Mouse (Mus musculus) midbrain, embryonic 15.5 days (tissue): Measurements from ENCODE around the gene Nectin4. TPM values are rescaled to one million over a fixed set of nuclear protein-coding genes. Genes with fewer than 3 reads are reported as not detected.

Experiments used
- ATAC-seq: fragments of 200-750 bp; cut with Nextera tagmentation; replicated peaks from 2 replicates; pipeline ENCODE4 v1.8.0; 2017; ENCODE audit warnings: moderate TSS enrichment
- H3K27ac ChIP-seq: fragments of 300-500 bp; sonication (generic); 2 replicates; pipeline ENCODE4 v1.5.1; 2015; ENCODE audit warnings: mild to moderate bottlenecking, inconsistent platforms
- H3K27me3 ChIP-seq: fragments of 300-500 bp; sonication (generic); replicated peaks from 2 replicates; pipeline ENCODE4 v1.6.1; 2015; ENCODE audit warnings: inconsistent platforms
- H3K36me3 ChIP-seq: fragments of 300-500 bp; sonication (generic); replicated peaks from 2 replicates; pipeline ENCODE4 v1.6.1; 2015; ENCODE audit warnings: inconsistent platforms
- H3K4me1 ChIP-seq: fragments of 300-500 bp; sonication (generic); 2 replicates; pipeline ENCODE4 v1.6.1; 2015; ENCODE audit warnings: inconsistent platforms
- H3K4me2 ChIP-seq: fragments of 300-500 bp; sonication (generic); 2 replicates; pipeline ENCODE4 v1.6.1; 2015; ENCODE audit warnings: inconsistent platforms, mild to moderate bottlenecking, moderate library complexity
- H3K4me3 ChIP-seq: fragments of 300-500 bp; sonication (generic); 2 replicates; pipeline ENCODE4 v1.5.1; 2015; ENCODE audit warnings: mild to moderate bottlenecking, inconsistent platforms
- H3K9ac ChIP-seq: fragments of 300-500 bp; sonication (generic); 2 replicates; pipeline ENCODE4 v1.6.1; 2015; ENCODE audit warnings: mild to moderate bottlenecking, inconsistent platforms
- H3K9me3 ChIP-seq: fragments of 300-500 bp; sonication (generic); 2 replicates; pipeline ENCODE4 v1.6.1; 2016; ENCODE audit warnings: inconsistent platforms
- WGBS: fragments of 180-500 bp; shearing (Covaris S2); methylation state at CpG from one replicate; pipeline ENCODE4 v1.1.7; 2015; ENCODE audit warnings: mixed read lengths; 5-methylcytosine and 5-hydroxymethylcytosine counted together
- polyA plus RNA-seq: library from polyadenylated mRNA; unstranded; fragments of >200 nt; fragmentation: Nextera tagmentation; extraction: Ambion mirVana; gene quantifications from 2 replicates; pipeline ENCODE4 v1.2.1, GENCODE M21; 2015

Nectin4 gene
- polyA plus RNA-seq, 1 experiment from 2014 or later: 3.6 TPM

GRCm38 (mm10) chr1:171388376-171389102, 18.6 kb downstream of the Nectin4 start, which contains the start of gene Arhgap30:
Gene Arhgap30, plus strand, starts transcription at chr1:171388954.
- ATAC-seq: no peak

DNA sequence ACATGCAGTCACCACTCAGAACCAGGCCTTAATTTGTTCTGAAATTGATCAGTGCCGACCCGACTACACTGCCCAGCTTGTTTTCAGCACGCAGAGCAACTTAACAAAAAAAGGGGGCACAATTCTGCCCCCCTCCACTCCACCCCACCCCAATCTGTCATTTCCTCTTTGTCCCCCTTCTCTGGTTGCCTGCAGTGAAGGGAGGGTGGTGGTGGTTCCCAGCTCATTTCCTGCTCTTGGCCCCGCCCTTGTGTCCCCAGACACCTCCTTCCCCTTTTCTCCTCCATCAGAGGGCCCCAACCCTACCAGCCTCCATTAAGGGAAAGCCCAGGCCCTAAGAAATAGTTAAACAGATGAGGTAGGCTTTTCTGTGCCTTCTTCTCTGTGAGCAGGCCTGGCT, 20.2 kb downstream of the Nectin4 start:
- no peaks in the 10 kb centered on the region for H3K27me3 ChIP-seq
- no peak overlapping the region for H3K9ac ChIP-seq
- no peak overlapping the region for H3K4me2 ChIP-seq
- ATAC-seq: no peak
- H3K9me3 ChIP-seq: no peaks in the 10 kb centered on the region
- H3K27ac ChIP-seq: no peak overlapping the region
- WGBS: 83% methylated on average over 4 of the region's 4 CpGs
- no peaks in the 10 kb centered on the region for H3K36me3 ChIP-seq
- no peaks in the 10 kb centered on the region for H3K4me1 ChIP-seq
- H3K4me3 ChIP-seq: no peak overlapping the region

More at GRCm38 (mm10) chr1:171388376-171389102, 18.6 kb downstream of the Nectin4 start, which contains the start of gene Arhgap30:
- 83% methylated on average over 15 of the region's 15 CpGs for WGBS
- Histone ChIP-seq H3K4me1 (no peaks in the 10 kb centered on the region), H3K36me3 (no peaks in the 10 kb centered on the region), H3K9me3 (no peaks in the 10 kb centered on the region), H3K9ac (no peak within 1 kb of the TSS), H3K4me2 (no peak within 1 kb of the TSS), H3K27me3 (no peaks in the 10 kb centered on the region), H3K27ac (no peak within 1 kb of the TSS), H3K4me3 (no peak within 1 kb of the TSS)

GRCm38 (mm10) chr1:171401821-171402220, 31.9 kb downstream of the Nectin4 start:
- Histone ChIP-seq H3K4me3 (no peak overlapping the region), H3K9ac (no peak overlapping the region), H3K36me3 (no peaks in the 10 kb centered on the region), H3K27ac (no peak overlapping the region), H3K4me2 (no peak overlapping the region), H3K9me3 (no peaks in the 10 kb centered on the region), H3K27me3 (no peaks in the 10 kb centered on the region; the same call in 1 of the 2 replicates), H3K4me1 (no peaks in the 10 kb centered on the region)
- 85% methylated on average over 4 of the region's 4 CpGs for WGBS
- no peak for ATAC-seq

- WGBS: 76% methylated on average over 7 of the region's 9 CpGs
- H3K4me2 ChIP-seq: no peak overlapping the region
- no peak for ATAC-seq
- no peaks in the 10 kb centered on the region for H3K9me3 ChIP-seq
- peaks cover 4% of the 10 kb centered on the region; the same call in 1 of the 2 replicates for H3K27me3 ChIP-seq
- no peak overlapping the region for H3K4me3 ChIP-seq
- H3K27ac ChIP-seq: no peak overlapping the region
- no peaks in the 10 kb centered on the region for H3K36me3 ChIP-seq
- H3K9ac ChIP-seq: no peak overlapping the region
- no peaks in the 10 kb centered on the region for H3K4me1 ChIP-seq
These were observed 33.1 kb downstream of the Nectin4 start for GRCm38 (mm10) chr1:171402991-171403390.

- no peak for ATAC-seq
- no peak overlapping the region for H3K9ac ChIP-seq
- H3K4me3 ChIP-seq: no peak overlapping the region
- WGBS: 80% methylated on average over 5 of the region's 5 CpGs
- H3K4me2 ChIP-seq: no peak overlapping the region
- no peaks in the 10 kb centered on the region for H3K9me3 ChIP-seq
- H3K27me3 ChIP-seq: peaks cover 11% of the 10 kb centered on the region; the same call in 1 of the 2 replicates
- no peaks in the 10 kb centered on the region for H3K4me1 ChIP-seq
- no peaks in the 10 kb centered on the region for H3K36me3 ChIP-seq
- H3K27ac ChIP-seq: no peak overlapping the region
These were observed 37.4 kb downstream of the Nectin4 start for GRCm38 (mm10) chr1:171407263-171407662.

GRCm38 (mm10) chr1:171410231-171410630, 40.3 kb downstream of the Nectin4 start:
- H3K4me2 ChIP-seq: no peak overlapping the region
- H3K9me3 ChIP-seq: no peaks in the 10 kb centered on the region
- peaks cover 11% of the 10 kb centered on the region; the same call in 1 of the 2 replicates for H3K27me3 ChIP-seq
- no peak overlapping the region for H3K27ac ChIP-seq
- H3K36me3 ChIP-seq: peaks cover 1% of the 10 kb centered on the region; the same call in 1 of the 2 replicates
- 94% methylated on average over 1 of the region's 1 CpGs for WGBS
- H3K4me3 ChIP-seq: no peak overlapping the region
- peaks cover 22% of the 10 kb centered on the region for H3K4me1 ChIP-seq
- H3K9ac ChIP-seq: no peak overlapping the region
- no peak for ATAC-seq

GRCm38 (mm10) chr1:171410947-171411484, 41.1 kb downstream of the Nectin4 start, which contains the start of gene Usf1:
Gene Usf1, plus strand, starts transcription at chr1:171411313.
- Histone ChIP-seq H3K4me3 (peak within 1 kb of the TSS; percentile 92), H3K27ac (peak within 1 kb of the TSS; percentile 96), H3K9ac (peak within 1 kb of the TSS; percentile 97), H3K36me3 (peaks cover 8% of the 10 kb centered on the region; the same call in 1 of the 2 replicates), H3K9me3 (no peaks in the 10 kb centered on the region), H3K27me3 (peaks cover 11% of the 10 kb centered on the region; the same call in 1 of the 2 replicates), H3K4me1 (peaks cover 22% of the 10 kb centered on the region), H3K4me2 (peak within 1 kb of the TSS; percentile 55)
- peak; percentile 98 for ATAC-seq
- under 1% methylated on average over 36 of the region's 36 CpGs for WGBS

- ATAC-seq: peak; percentile 86
- WGBS: under 1% methylated on average over 37 of the region's 39 CpGs
- peak overlapping the region; percentile 97 for H3K9ac ChIP-seq
- peak overlapping the region; percentile 92 for H3K4me3 ChIP-seq
- peaks cover 13% of the 10 kb centered on the region; the same call in 1 of the 2 replicates for H3K36me3 ChIP-seq
- peaks cover 11% of the 10 kb centered on the region; the same call in 1 of the 2 replicates for H3K27me3 ChIP-seq
- H3K4me1 ChIP-seq: peaks cover 22% of the 10 kb centered on the region
- peak overlapping the region; percentile 96 for H3K27ac ChIP-seq
- H3K9me3 ChIP-seq: no peaks in the 10 kb centered on the region
- H3K4me2 ChIP-seq: peak overlapping the region; percentile 55
These were observed 41.6 kb downstream of the Nectin4 start for GRCm38 (mm10) chr1:171411492-171411941.

- H3K4me2 ChIP-seq: peak overlapping the region; percentile 55
- ATAC-seq: peak; percentile 59
- peaks cover 18% of the 10 kb centered on the region; the same call in 1 of the 2 replicates for H3K36me3 ChIP-seq
- H3K27me3 ChIP-seq: peaks cover 11% of the 10 kb centered on the region; the same call in 1 of the 2 replicates
- H3K27ac ChIP-seq: peak overlapping the region; percentile 96
- H3K4me1 ChIP-seq: peaks cover 22% of the 10 kb centered on the region
- under 1% methylated on average over 20 of the region's 20 CpGs for WGBS
- H3K9ac ChIP-seq: peak overlapping the region; percentile 97
- H3K4me3 ChIP-seq: peak overlapping the region; percentile 92
- no peaks in the 10 kb centered on the region for H3K9me3 ChIP-seq
These were observed 42.1 kb downstream of the Nectin4 start for GRCm38 (mm10) chr1:171412001-171412441.

DNA sequence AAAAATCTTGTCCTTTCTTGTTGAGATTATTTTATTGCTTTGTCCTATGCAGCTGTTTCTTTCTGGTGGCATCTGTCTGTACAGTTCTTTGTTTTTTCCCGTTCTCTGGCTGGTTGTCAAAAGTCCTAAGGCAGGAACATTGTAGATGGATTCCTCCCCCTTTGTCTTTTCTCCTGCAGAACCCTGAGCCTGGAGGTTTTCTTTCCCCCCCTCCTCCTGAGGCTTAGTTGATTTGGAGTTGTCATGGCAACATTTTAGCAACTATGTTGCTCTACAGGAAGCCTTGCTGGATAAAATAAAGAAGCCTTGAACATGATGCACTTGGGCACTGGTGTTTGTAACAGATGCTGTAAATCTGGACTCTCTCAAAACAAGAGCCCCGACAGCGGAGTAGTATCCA, 42.5 kb downstream of the Nectin4 start:
- Histone ChIP-seq H3K9ac (peak overlapping the region; percentile 97), H3K9me3 (no peaks in the 10 kb centered on the region), H3K4me3 (peak overlapping the region; percentile 92), H3K36me3 (peaks cover 21% of the 10 kb centered on the region; the same call in 1 of the 2 replicates), H3K27me3 (peaks cover 11% of the 10 kb centered on the region; the same call in 1 of the 2 replicates), H3K27ac (peak overlapping the region; percentile 96), H3K4me2 (peak overlapping the region; percentile 55), H3K4me1 (peaks cover 22% of the 10 kb centered on the region)
- WGBS: 17% methylated on average over 3 of the region's 3 CpGs
- ATAC-seq: 0 out of 2 replicates have a peak, but pooled peaks have one; percentile 16

DNA sequence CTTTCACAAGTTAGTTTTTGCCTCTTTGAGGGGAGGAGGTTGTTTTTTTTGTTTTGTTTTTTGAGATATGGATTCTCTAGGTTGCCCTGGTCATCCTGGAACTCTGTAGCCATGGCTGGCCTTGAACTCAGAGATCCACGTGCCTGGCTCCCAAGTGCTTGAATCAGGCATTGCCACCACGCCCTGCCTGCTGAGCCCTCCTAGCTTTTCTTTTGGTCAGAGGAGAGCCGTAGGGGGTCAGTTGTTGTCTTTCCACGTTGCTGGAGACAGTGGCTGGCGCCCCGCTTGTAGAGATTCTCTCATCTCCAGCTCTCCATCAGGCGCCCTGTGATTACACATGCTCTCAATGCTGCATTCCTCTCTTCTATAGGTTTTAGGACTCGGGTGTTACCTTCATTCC, 43.7 kb downstream of the Nectin4 start:
- no peaks in the 10 kb centered on the region for H3K9me3 ChIP-seq
- peak overlapping the region; percentile 55 for H3K4me2 ChIP-seq
- H3K4me1 ChIP-seq: peaks cover 22% of the 10 kb centered on the region
- no peak overlapping the region for H3K9ac ChIP-seq
- WGBS: 78% methylated on average over 8 of the region's 8 CpGs
- peaks cover 30% of the 10 kb centered on the region for H3K36me3 ChIP-seq
- ATAC-seq: no peak
- H3K27ac ChIP-seq: no peak overlapping the region
- no peak overlapping the region for H3K4me3 ChIP-seq
- H3K27me3 ChIP-seq: peaks cover 5% of the 10 kb centered on the region; the same call in 1 of the 2 replicates

- peak; percentile 15 for ATAC-seq
- no peak within 1 kb of the TSS for H3K4me2 ChIP-seq
- peaks cover 12% of the 10 kb centered on the region for H3K4me1 ChIP-seq
- whole genome bisulfite sequencing: 88% methylated on average over 5 of the region's 5 CpGs
- H3K27me3 ChIP-seq: no peaks in the 10 kb centered on the region
- H3K27ac ChIP-seq: peak within 1 kb of the TSS; percentile 10
- H3K4me3 ChIP-seq: no peak within 1 kb of the TSS
- no peak within 1 kb of the TSS for H3K9ac ChIP-seq
- peaks cover 42% of the 10 kb centered on the region for H3K36me3 ChIP-seq
- H3K9me3 ChIP-seq: no peaks in the 10 kb centered on the region
These were observed 48.8 kb downstream of the Nectin4 start, which contains the start of gene Tstd1 for GRCm38 (mm10) chr1:171418660-171419059. Gene Tstd1, plus strand, starts transcription at chr1:171418872.
